Mouse (Mus musculus): ENCODE measurements at regions not wholly inside any gene's neighbourhood (a gene's known extent, or its start where the extent isn't known, plus 50 kb on each side); places are given as distances from the start of the nearest gene placed in this dataset.

DNA sequence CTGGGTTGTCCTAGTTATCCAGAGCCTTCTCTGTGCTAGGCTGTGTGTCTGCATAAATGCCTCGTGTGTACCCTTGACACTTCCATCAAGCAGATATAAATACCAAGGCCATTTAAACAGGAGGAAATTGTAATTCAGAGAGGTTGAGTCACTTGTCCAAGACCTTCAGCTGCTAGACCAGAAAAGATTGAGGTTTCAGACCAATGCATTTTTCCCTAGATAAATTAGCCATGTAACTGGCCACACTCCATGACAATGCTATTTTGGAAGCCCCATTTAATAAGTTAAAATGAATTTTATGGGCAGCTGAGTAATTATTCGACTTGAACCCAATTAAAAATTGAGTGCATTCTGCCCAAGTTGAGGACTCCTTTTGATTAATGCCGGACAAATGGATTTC, 509.6 kb downstream of the 1810013L24Rik start:
- DNase-seq (ENCODE audit: low spot score in 2 of 2), result no peak

DNA sequence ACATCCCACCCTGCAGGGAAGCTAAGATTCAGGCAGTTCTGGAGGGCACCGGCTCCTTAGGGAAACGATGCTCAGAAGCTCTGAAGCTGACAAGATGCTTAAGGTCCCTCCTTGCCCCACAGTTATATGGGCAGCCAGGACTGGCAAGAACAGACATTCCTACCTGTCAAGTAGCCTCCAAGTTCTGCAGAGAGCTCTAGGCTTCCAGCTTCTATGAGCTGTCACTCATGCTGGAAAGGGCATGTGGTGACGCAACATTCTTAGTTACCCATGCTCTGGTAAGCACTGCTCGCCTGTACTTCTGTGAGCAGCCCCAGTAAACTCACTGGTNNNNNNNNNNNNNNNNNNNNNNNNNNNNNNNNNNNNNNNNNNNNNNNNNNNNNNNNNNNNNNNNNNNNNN, 511.3 kb downstream of the 1810013L24Rik start:
- no peak for DNase-seq (ENCODE audit: low spot score in 2 of 2)

- DNase-seq (ENCODE audit: low spot score in 2 of 2), result no peak
Observed at GRCm38 (mm10) chr16:9353811-9354210, 523.9 kb downstream of the 1810013L24Rik start.

DNA sequence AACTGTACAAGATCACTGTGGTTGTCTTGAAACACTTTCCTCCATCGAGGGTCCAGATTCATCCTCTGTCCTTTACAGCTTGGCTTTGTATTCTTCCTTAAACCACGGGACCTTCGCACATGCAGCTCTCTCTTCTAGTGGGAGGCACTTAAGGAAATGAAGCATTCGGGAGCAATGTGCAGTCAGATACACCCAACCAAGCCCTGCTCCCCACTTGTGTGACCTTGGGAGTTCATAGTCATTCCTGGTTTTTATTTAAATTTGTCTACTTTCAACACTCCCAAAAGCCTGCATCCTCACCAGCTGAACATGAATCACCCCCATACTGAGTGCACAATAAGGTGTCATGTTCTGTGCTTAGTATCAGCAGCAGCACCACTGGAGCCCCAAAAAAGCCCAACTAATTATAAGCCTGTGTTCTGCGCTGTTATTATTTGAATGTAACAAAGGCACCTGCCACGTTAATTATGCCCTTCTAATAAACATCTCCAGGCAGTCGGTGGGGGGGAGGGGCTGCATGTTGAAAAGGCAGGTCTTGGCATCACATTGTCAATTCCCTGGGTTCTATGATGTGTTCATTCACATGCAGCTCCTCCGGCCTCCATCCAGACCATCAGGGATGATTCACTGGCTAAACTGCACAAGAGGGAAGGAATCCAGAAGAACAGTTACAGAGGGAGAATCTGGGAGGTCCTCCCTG, 524.6 kb downstream of the 1810013L24Rik start:
- DNase-seq (ENCODE audit: low spot score in 2 of 2), result no peak

- DNase-seq (ENCODE audit: low spot score in 2 of 2), result no peak
Observed at GRCm38 (mm10) chr16:9358651-9359050, 528.8 kb downstream of the 1810013L24Rik start.

GRCm38 (mm10) chr16:9359399-9360135, 529.7 kb downstream of the 1810013L24Rik start:
- DNase-seq (ENCODE audit: low spot score in 2 of 2), result no peak

- DNase-seq (ENCODE audit: low spot score in 2 of 2), result no peak
Observed at GRCm38 (mm10) chr16:9360741-9361255, 530.9 kb downstream of the 1810013L24Rik start.

DNA sequence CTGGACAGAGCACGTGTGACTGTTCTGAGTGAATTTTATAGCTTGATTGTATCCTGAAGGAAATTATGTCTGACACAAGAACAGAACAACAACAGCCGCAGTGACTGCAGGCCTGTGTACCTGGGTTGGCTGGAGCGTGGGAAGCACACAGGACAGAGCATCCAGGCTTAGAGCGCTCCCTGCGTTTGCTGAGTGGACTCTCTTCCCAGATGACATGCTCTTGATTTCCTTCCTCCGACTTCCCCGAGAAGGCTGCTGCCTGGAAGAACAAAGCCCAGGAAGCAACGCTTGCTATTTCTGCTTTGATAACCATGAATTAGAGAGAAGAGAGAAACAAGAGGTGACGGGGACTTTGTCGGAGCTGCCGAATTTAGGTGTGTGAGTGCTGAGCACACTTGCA, 532.2 kb downstream of the 1810013L24Rik start:
- no peak for DNase-seq (ENCODE audit: low spot score in 2 of 2)

GRCm38 (mm10) chr16:9364105-9364504, 534.2 kb downstream of the 1810013L24Rik start:
- DNase-seq (ENCODE audit: low spot score in 2 of 2), result no peak

- DNase-seq (ENCODE audit: low spot score in 2 of 2), result no peak
Observed at GRCm38 (mm10) chr16:9390986-9391385, 561.1 kb downstream of the 1810013L24Rik start.

DNA sequence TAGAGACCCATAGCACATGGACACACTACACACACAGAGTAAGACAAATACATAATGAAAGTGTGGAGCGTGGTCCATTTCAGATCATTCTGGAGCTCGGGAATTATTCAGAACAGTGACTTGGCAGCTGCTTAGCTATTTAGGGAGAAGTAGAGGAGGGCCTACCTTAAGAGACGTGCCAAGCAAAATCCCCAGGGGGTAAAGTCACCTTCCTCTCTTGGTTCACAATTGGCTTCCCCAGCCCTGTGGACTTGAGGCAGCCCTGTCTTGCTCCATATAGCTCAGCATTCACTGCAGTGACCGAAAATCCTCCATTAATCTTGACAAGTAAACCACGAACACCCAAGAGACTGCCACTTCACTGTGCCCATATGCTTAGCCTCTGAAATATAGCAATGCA, 574.8 kb downstream of the 1810013L24Rik start:
- DNase-seq (ENCODE audit: low spot score in 2 of 2), result no peak

DNA sequence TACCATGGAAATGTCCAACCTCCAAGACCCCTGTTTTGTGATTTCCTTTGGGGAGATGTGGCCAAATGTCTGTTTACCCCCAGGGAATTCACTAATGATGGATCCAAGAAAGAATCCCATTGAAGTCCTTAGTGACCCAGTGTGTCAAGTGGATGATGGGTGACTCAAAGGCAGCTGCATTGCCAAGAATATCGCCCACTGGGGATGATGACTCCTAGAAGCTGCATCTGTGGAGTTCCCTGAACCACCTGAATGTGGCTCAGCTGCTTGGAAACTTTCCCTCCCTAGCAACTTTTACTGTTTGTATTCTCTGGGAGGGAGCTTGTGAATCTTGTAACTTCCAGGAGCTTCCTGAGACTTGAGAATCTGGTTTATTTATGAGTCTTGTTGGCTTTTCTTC, 578.3 kb downstream of the 1810013L24Rik start:
- DNase-seq (ENCODE audit: low spot score in 2 of 2), result no peak

DNA sequence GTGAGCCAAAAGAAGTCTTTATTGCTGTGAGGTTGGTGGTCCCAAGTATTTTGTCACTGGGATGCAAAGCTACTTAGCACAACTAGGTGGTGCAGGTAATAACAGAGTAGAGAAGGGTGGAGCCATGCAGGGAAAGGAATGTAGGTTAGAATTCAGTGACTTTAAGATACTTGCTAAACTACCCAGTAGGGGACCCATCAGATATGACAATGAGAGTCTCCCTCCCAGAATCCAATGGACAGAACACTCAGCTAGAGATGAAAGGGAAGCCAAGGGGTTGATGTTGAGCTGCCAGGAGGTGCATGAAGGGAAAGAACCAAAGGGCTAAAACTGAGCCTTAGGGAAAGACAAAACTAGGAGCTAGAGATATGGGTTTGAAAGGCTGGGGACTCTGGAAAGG, 564.9 kb downstream of the Grin2a start:
- DNase-seq (ENCODE audit: low spot score in 2 of 2), result no peak

DNA sequence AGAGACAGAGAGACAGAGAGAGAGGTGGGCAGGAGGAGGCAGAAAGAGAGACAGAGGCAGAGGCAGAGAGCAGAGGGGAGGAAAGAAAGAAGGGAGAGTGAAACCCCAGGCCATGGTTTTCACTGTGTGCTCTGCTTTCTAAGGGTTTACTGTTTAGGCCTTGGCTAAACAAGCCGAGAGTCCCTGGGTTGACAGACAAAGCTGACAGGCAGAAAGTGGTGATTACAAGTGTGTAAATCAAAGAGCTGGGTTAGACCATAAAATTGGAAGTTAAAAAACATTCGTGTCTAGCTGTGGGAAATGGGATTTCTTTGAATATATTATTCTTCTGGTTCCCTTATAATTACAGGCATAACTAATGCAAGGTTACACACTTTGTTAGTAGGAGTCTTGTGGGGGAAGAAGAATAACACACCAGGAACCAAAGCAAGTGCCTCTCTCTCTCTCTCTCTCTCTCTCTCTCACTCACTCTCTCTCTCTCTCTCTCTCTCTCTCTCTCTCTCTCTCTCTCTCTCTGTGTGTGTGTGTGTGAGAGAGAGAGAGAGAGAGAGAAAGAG, 556.0 kb downstream of the Grin2a start:
- no peak for DNase-seq (ENCODE audit: low spot score in 2 of 2)

DNA sequence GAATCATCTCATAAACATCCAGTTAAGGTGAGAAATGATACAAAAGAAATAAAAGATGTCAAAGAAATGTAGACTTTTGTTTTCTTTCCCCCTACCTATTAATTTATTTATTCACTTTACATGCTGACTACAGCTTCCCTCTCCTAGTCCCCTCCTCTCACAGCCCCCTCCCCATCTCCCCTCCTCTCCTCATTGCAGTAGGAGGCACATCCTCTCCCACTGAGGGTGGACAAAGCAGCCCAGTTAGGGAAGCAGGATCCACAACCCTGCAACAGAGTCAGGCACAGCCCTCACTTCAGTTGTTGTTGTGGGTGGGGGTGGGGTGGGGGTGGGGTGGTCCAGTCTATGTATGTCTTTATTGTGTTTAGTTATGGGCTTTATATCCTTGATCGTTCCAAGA, 555.5 kb downstream of the Grin2a start:
- no peak for DNase-seq (ENCODE audit: low spot score in 2 of 2)

DNA sequence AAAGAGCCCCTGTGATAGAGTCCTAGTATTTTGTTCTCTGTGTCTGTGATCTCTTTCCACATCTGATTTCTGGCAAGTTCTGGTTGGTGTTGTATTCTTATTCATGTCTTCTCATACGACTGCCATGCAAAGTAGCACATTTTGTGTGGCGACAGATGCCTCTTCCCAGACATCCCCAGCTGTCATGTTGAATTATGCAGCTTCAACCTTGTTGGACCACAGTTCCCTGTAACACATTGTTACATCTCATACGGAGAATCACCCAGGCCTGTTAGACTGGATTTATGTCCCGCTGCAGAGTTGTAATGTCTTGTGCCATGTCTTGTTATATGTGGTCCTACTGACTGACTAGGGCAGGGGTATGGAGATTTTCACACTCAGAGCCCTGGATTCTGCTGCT, 543.3 kb downstream of the Grin2a start:
- DNase-seq (ENCODE audit: low spot score in 2 of 2), result no peak

DNA sequence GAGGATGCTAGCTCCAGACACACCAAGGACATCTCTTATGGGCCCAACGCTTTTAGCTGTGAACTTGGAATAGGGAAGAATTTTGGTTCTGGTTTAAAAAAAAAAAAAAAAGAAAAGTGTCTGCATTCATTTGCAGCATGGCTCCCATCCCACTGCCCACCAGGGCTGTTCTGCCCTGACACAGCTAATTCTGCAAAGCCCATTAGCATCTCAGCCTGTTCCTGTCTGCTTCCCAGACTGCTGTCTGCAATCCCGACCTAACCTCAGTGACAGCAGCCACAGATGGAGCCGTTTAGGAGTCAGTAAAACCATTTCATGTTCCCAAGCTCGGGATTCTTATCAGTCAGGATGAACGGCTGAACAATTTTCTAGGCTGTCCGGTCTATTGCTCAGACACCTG, 537.8 kb downstream of the Grin2a start:
- no peak for DNase-seq (ENCODE audit: low spot score in 2 of 2)

- no peak for DNase-seq (ENCODE audit: low spot score in 2 of 2)
Observed at GRCm38 (mm10) chr16:9462497-9462896, 532.9 kb downstream of the Grin2a start.

DNA sequence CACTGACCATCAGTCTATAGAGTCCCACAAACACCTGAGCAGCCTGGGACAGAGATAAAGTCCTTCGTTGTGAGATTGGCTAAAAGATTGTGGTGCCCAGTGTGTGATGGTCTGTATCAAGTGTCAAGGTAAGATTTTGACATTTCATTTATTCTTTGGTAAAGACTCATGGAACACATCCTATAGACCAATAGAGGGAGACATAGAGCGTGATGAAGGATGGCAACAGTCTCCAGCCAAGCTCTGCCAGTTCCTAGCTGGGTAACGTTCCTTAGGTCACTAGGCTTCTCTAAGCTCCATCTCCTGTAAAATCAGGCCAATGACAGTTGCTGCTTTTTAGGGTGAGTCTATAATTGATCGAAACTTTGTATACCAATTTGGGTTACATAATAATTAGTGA, 526.0 kb downstream of the Grin2a start:
- no peak for DNase-seq (ENCODE audit: low spot score in 2 of 2)

DNA sequence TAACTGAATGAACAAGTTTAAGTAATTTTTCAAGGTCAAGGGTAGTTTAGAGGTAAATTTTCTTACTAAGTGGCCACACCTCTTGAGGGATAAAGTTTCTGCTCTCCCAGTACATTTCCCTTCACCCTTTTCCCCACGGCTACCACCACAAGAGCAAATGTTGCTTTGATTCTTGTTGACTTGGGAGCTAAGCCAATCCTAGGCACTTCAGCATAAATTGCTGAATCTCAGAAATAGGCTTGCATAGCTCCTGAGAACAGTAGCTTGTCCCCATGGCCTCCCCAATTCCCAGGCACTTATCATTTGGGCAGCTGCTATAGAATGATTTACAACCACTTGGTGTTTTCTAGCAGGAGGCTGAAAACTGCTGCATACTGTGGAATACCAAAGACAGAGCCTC, 510.1 kb downstream of the Grin2a start:
- DNase-seq (ENCODE audit: low spot score in 2 of 2), result no peak

- no peak for DNase-seq (ENCODE audit: low spot score in 2 of 2)
Observed at GRCm38 (mm10) chr16:9498301-9498700, 497.1 kb downstream of the Grin2a start.

DNA sequence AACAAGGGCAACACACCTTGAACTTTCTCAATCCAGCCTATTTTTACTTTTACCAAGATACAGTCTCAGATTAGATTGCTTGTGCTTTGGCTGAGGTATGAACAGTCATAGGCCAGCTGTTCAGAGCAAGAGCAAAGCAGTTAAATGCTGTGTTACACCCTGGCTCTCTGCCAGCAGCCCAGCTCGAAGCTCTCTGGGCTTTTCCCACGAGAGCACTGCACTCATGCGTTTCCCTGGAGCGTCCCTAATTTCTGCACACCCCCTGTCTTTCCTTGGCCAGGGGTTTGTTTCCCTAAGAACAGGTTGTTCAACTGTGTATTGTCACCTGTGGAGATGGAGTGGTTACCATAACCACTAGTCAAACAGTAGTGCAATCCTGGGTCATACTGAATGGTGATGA, 493.6 kb downstream of the Grin2a start:
- no peak for DNase-seq (ENCODE audit: low spot score in 2 of 2)

- no peak for DNase-seq (ENCODE audit: low spot score in 2 of 2)
Observed at GRCm38 (mm10) chr16:9509666-9510065, 485.7 kb downstream of the Grin2a start.
